Mouse (Mus musculus) bone marrow, adult 2 months (tissue): ENCODE measurements around the gene Vps54.
"Not testable (repeated sequence)": the region's sequence is repeated elsewhere in the genome, so short reads cannot be mapped to it uniquely, and the experiment has no call there.

Source experiments
- CTCF ChIP-seq: fragments of 200-500 bp; IDR thresholded peaks from 2 replicates; pipeline ENCODE4 v1.5.1; 2011; ENCODE audit warnings: low read length, control low read depth; ENCODE audit not compliant: control insufficient read depth, insufficient read depth
- POLR2A ChIP-seq: fragments of 200-500 bp; IDR thresholded peaks from 2 replicates; pipeline ENCODE4 v1.6.1; 2011; ENCODE audit warnings: low read depth, mild to moderate bottlenecking, control low read depth, low read length, borderline replicate concordance; ENCODE audit not compliant: control insufficient read depth

DNA sequence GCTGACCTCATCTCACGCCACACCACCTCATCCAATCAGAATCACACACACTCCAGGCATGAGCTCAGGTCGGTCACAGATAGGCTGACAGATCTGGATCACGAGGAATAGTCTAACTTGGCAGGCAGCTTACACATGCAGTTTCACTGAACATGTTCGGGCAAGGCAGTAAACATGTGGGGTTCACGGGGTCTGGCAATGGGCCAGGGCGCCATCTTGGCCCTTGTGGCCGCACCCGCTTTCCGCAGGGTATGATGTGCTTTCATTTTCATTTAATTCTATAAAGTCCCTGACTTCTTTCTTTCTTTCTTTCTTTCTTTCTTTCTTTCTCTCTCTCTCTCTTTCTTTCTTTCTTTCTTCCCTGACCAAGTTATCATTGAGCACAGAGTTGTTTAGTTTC lies 29.4 kb upstream of the Vps54 start:
- not testable (repeated sequence) for TF ChIP-seq CTCF, POLR2A
